ENCODE assay signal across 19 mouse cellular contexts in the genomic region with DNA sequence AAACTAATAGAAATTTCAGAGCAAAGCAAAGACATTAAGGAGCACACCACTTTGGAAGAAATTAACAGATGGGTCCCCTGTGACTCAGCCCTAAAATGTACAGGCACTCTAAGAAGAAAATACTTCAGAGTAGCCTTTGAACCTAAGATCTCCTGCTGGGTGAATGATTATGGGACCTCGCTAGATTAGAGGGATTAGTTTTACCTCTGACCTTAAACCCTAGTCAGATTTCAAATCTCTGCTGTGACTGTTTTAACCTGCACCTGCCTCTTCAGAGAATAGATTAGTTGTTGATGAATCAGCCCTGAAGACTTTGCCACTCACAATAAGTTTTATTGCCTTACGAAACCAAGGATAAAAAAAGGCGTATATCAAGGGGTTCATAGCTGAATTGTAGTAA. TPM values are rescaled to one million over a fixed set of nuclear protein-coding genes. Genes with fewer than 3 reads are reported as not detected.
"Had no signal": no experiment of that assay in that cellular context is flagged by ENCODE, and none has a peak within 500 bp of the region (broad histone marks: within the 10 kb centered on the region; RNA-seq: fewer than 3 reads in every experiment).

No protein-coding gene starts in this region.

- H3K4me1 ChIP-seq: midbrain, embryonic 13.5 days had no signal

- H3K9ac ChIP-seq: liver, embryonic 13.5 days; liver, postnatal 0 days; midbrain, embryonic 13.5 days had no signal

- ATAC-seq: inflammation-experienced regulatory T-cells, adult 6 months; liver, postnatal 0 days; midbrain, embryonic 13.5 days had no signal

- H3K4me2 ChIP-seq: liver, embryonic 13.5 days; midbrain, embryonic 13.5 days had no signal

- H3K36me3 ChIP-seq: liver, embryonic 13.5 days; midbrain, embryonic 13.5 days had no signal

- H3K27ac ChIP-seq: layer of hippocampus, adult 2 months; liver, embryonic 13.5 days; midbrain, embryonic 13.5 days had no signal

- H3K9me3 ChIP-seq: liver, embryonic 13.5 days; midbrain, embryonic 13.5 days had no signal

- DNase-seq: left cerebral cortex, postnatal 4 days; liver, embryonic 13.5 days; liver, postnatal 0 days; right cerebral cortex, postnatal 14 days; thymus, postnatal 4 days had no signal

- H3K4me3 ChIP-seq: layer of hippocampus, adult 2 months; liver, embryonic 13.5 days; midbrain, embryonic 13.5 days had no signal

- H3K27me3 ChIP-seq: liver, embryonic 13.5 days; midbrain, embryonic 13.5 days had no signal

RNA-seq across cellular contexts. Expression of a gene that starts 1.1 kb away (rescaled TPM):
- total RNA-seq: layer of hippocampus, adult 2 months; layer of hippocampus, postnatal 10 days; left cerebral cortex, adult 18-20 months; left cerebral cortex, postnatal 10 days; left cerebral cortex, postnatal 4 days; megakaryocyte-erythroid progenitor cell, adult 5-6 weeks; midbrain, postnatal 0 days had no signal
- polyA plus RNA-seq: inflammation-experienced regulatory T-cells, adult 6 months; kidney, embryonic 16.5 days; limb, embryonic 14.5 days; liver, embryonic 13.5 days; liver, postnatal 0 days; lung, embryonic 16.5 days; midbrain, embryonic 13.5 days; midbrain, postnatal 0 days; neural tube, embryonic 14.5 days; stomach, embryonic 16.5 days; thymus, postnatal 0 days had no signal

RNA-seq across cellular contexts. Expression of a gene that starts 6.5 kb away (rescaled TPM):
- total RNA-seq: layer of hippocampus, adult 2 months; layer of hippocampus, postnatal 10 days; left cerebral cortex, adult 18-20 months; left cerebral cortex, postnatal 10 days; left cerebral cortex, postnatal 4 days; megakaryocyte-erythroid progenitor cell, adult 5-6 weeks; midbrain, postnatal 0 days had no signal
- polyA plus RNA-seq: inflammation-experienced regulatory T-cells, adult 6 months; kidney, embryonic 16.5 days; limb, embryonic 14.5 days; liver, embryonic 13.5 days; liver, postnatal 0 days; lung, embryonic 16.5 days; midbrain, embryonic 13.5 days; midbrain, postnatal 0 days; neural tube, embryonic 14.5 days; stomach, embryonic 16.5 days; thymus, postnatal 0 days had no signal

RNA-seq across cellular contexts. Expression of a gene that starts 16.1 kb away (rescaled TPM):
- total RNA-seq: layer of hippocampus, adult 2 months; layer of hippocampus, postnatal 10 days; left cerebral cortex, adult 18-20 months; left cerebral cortex, postnatal 10 days; left cerebral cortex, postnatal 4 days; megakaryocyte-erythroid progenitor cell, adult 5-6 weeks; midbrain, postnatal 0 days had no signal
- polyA plus RNA-seq: inflammation-experienced regulatory T-cells, adult 6 months; kidney, embryonic 16.5 days; limb, embryonic 14.5 days; liver, embryonic 13.5 days; liver, postnatal 0 days; lung, embryonic 16.5 days; midbrain, embryonic 13.5 days; midbrain, postnatal 0 days; neural tube, embryonic 14.5 days; stomach, embryonic 16.5 days; thymus, postnatal 0 days had no signal

RNA-seq across cellular contexts. Expression of a gene that starts 31.9 kb away (rescaled TPM):
- total RNA-seq: layer of hippocampus, adult 2 months; layer of hippocampus, postnatal 10 days; left cerebral cortex, adult 18-20 months; left cerebral cortex, postnatal 10 days; left cerebral cortex, postnatal 4 days; megakaryocyte-erythroid progenitor cell, adult 5-6 weeks; midbrain, postnatal 0 days had no signal
- polyA plus RNA-seq: inflammation-experienced regulatory T-cells, adult 6 months; kidney, embryonic 16.5 days; limb, embryonic 14.5 days; liver, embryonic 13.5 days; liver, postnatal 0 days; lung, embryonic 16.5 days; midbrain, embryonic 13.5 days; midbrain, postnatal 0 days; neural tube, embryonic 14.5 days; stomach, embryonic 16.5 days; thymus, postnatal 0 days had no signal
